Mouse (Mus musculus) brain, embryonic 14.5 days (tissue): ENCODE data around the gene 1500011B03Rik.

Experiments used
- CTCF ChIP-seq: fragments of 200-500 bp; IDR thresholded peaks from 2 replicates; pipeline ENCODE4 v1.5.1; 2012; ENCODE audit warnings: inconsistent platforms, mild to moderate bottlenecking, moderate library complexity, borderline replicate concordance; ENCODE audit not compliant: insufficient read depth, insufficient read length; ENCODE audit errors: extremely low read depth
- POLR2A ChIP-seq: fragments of 200-500 bp; IDR thresholded peaks from 2 replicates; pipeline ENCODE4 v1.6.1; 2012; ENCODE audit warnings: mild to moderate bottlenecking, inconsistent platforms, borderline replicate concordance; ENCODE audit not compliant: poor library complexity, insufficient read depth, insufficient read length, severe bottlenecking; ENCODE audit errors: extremely low read depth

- TF ChIP-seq CTCF (no peak), POLR2A (no peak)
These were observed 49.5 kb downstream of the 1500011B03Rik start for GRCm38 (mm10) chr5:114773780-114774179.
